Mouse (Mus musculus): ENCODE results near the gene Dpp6.

The Dpp6 gene

DNA sequence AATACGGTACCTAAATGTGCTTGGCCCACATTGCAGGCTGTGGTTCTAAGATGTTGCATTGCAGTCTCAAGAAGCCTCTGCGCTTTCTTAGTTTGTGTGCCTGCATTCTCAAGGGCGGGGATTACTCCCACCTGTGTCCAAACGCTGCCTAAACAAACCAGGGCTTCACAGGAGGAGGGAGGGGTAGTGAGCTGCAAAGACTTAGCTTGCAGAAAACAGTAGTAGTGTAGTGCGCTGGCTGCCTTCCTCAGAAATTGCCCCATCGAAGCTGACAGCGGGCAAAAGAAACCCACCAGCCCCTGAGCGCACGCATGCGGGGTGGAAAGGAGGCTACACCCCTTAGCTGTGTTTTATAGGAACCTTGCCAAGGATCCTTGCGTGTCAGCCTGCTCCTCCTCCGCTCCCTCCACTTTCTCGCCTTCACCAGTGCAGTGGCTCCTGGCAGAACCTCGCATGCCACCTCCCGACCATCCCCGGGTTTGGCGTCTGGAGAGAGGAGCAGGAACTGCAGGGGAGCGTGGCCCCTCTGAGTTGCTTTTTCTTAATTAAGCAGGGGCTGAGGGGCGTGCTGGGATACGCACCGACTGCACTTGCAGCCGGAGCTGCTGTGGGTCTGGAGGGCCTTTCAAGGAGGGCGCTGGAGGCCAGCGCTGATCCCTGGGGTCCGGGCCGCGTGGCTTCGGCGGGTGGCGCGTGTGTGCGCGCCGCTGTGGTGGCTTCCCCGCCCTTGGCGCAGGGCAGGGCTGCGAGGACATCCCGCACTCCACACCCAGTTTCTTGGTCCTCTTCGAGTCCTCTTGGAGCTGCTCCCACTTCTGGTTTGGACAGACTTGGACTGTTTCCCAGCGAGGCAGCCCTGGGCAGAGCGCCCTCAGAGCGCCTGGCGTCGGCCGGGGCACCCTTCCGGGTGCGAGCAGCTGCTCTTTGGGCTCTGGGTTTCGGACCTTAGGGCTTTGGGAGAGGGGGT lies at the start of gene Dpp6:
TSS of gene Dpp6 (plus strand) at position 229 of the 967 bp plus-strand sequence.
- DNase-seq: no peak

- DNase-seq: no peak
Measured at GRCm38 (mm10) chr5:26783955-26784354, 33.0 kb upstream of the Dpp6 start.

GRCm38 (mm10) chr5:26795524-26795923 lies 21.5 kb upstream of the Dpp6 start:
- no peak for DNase-seq

DNA sequence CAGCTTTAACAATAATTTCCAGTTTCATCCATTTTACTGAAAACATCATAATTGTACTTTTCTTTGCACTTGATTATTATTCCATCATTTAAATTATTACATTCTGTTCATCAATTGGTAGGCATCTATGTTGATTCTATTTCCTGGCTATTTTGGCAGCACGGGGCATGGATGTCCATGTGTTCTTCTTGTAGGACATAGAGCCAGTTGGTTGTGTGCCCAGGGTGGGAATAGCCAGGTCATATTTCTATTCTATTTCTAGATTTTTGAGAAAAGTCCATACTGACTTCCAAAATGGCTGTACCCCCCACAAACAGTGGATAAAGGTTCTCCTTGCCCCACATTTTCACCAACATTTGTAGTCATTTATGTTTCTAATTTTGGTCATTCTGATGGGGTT lies 19.0 kb downstream of the Dpp6 start:
- no peak for DNase-seq

GRCm38 (mm10) chr5:26841151-26841550 lies 24.1 kb downstream of the Dpp6 start:
- no peak for DNase-seq

DNA sequence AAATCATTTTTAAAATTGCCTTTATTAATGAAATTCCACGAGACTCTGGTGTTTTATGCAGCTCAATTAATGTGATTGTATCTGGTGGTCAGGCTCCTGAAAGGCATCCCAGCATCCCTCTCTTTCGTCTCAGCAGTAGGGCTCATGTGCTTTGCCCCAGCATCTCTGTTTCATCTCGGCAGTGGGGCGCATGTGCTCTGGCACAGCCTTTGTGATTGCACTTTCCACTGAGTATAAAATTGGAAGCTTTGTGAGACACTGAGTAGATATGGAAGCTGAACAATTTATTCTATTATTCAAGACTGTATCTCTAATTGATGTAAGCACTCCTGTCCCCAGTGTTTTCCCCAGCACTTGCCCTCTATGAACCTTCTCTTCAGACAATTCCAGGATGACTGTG lies 37.7 kb downstream of the Dpp6 start:
- no peak for DNase-seq

DNA sequence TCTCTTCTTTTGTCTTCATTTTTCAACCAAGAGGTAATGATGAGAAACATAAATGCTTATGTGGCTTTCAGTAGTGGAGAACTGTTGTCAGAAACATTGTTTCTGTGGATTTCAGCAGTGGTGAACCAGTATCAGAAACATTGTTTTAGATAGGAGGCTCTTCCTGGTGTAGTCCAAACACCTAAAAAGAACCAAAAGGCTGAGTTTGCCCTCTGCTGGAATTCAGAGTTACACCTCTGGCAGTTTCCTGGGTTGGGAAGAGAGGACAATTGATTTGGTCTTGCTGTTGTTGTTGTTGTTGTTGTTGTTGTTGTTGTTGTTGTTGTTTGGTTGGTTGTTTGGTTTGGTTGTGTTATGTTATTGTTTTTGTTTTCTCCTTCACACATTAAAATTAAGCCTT lies 58.4 kb downstream of the Dpp6 start:
- no peak for DNase-seq

DNA sequence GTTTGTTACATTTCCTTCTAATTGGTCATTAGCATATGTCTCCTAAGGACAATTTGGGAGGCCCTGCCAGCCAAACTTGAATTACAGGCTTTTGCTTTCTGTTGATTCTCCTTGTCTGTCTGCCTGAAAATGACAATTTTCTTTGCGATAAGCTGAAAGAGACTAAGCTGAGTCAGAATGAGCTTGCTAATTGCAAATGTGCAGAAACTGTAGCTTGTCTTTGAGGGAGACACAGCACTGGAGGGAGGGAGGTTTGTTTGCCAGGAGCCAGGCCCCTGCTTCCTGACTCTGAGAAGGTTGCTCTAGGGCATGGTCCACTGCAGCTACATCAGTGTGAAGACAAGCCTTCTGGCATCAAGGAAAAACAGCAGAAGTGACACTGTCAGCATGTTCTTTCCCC lies 70.5 kb downstream of the Dpp6 start:
- DNase-seq: no peak

DNA sequence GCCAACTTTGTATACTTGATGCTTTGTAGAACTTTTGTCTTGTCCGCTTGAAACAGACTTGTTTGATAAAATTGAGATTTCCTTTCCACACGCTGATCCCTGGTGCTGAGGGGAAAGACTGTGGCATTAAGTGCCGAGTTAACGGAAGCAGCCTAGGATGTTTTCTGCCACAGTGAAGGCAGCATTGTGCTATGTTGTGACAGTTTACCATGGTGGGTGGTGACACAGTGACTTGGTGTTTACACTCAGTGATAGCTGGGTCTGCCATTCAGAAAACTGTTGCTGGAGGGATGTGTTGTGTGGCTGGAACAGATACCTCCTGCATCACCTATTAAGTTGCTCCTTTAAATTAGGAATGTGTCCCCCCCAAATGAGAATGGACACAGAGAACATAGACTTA lies 71.1 kb downstream of the Dpp6 start:
- no peak for DNase-seq

GRCm38 (mm10) chr5:26894346-26894745 lies 77.3 kb downstream of the Dpp6 start:
- DNase-seq: no peak

DNA sequence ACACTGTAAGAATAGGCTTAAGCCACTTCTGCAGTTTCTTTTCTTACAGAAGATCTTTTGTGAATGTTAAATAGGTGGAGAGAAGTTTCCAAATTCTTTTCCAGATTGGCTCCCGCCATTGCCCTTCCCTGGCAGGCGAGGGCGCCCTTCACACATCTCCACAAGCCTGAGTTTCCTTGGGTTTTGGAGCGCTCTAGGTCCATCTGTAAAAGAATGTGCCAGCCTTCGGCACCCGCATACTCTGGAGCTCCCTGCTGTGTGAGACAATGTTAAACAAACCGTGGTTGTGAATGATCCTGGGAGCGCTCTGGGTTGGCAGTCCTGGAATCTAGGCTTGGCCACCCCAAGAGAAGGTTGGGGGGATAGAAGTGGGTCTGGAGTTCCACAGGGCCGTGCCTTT lies 86.8 kb downstream of the Dpp6 start:
- no peak for DNase-seq

GRCm38 (mm10) chr5:26904324-26905041 lies 87.5 kb downstream of the Dpp6 start:
- no peak for DNase-seq

DNA sequence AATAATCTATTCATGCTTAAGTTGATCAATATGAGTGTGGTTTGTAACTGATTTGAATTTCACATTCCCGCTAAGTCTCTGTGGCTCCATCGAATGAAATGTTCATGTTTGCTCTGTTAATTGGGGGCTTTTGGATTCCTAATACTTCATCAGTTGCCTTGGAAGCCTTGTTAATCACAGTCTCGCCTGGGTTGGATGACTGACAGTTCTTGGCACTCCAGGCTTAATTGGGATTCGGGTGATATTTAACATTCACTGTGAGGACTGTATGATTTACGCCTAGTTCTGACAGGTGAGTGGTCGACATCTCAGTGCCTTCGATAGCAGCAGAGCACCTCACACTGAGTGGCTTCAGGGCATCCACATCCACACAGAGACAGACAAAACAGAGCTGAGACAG lies 90.1 kb downstream of the Dpp6 start:
- DNase-seq: no peak

- no peak for DNase-seq
Measured at GRCm38 (mm10) chr5:26908612-26909011, 91.6 kb downstream of the Dpp6 start.

- no peak for DNase-seq
Measured at GRCm38 (mm10) chr5:26910353-26910752, 93.3 kb downstream of the Dpp6 start.

DNA sequence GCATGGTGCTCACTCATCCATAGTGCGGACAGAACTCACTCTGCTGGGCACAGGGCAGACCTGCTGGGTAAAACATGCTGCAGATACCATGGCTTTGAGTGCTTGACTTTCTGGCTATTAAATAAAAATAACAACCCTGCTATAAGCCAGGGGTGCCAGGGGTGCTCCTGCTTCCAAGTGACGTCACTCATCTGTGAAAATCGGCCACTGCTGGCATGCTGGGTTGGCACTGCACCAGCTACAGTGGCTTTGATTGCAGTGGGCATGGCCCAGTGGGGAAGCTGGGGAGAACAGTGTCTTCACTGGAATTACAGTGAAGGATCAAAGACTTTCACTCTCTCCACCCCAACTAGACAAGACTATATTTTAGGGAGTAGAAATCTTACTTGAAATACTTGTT lies 95.0 kb downstream of the Dpp6 start:
- no peak for DNase-seq

GRCm38 (mm10) chr5:26918763-26919162 lies 101.8 kb downstream of the Dpp6 start:
- no peak for DNase-seq

DNA sequence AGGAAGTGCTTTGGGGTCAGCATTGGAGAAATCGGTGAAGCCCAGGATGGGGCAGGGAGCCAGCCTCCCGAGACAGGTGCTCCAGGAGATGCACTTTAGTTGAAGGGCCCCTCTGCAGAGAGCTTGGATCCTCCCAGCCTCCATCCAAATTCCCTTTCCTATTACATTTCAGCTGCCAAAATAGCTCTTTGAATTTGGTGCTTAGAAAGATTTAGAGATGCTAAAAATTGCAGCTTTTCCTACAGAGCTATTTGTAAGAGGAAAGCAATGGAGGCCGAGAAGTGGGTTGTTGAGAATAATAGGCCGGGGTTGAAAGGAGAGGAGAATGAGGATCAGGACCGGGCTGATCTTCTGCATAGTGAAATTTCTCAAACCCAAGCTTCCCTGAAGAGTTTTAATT lies 107.5 kb downstream of the Dpp6 start:
- DNase-seq: no peak

GRCm38 (mm10) chr5:26932413-26933122 lies 115.6 kb downstream of the Dpp6 start:
- no peak for DNase-seq

DNA sequence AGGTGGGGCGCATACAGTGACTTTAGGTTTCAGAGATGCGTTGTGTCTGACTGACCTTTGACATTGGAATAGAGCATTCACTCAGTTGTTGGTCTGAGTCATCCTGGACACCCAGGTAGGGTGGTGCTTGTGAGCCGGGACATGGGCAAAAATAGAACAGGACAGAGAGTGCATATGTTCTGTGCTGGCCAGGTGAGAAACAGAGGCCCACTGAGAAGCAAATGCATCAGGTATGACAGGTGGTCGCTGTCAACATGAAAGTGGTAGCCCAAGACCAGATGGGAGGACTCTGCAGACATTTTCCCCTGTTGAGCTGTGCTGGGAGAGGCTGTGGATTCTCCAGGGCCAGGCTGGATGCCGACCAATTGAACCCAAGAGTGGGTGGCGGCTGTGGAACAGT lies 117.9 kb downstream of the Dpp6 start:
- DNase-seq: no peak

GRCm38 (mm10) chr5:26941471-26941870 lies 124.5 kb downstream of the Dpp6 start:
- no peak for DNase-seq

DNA sequence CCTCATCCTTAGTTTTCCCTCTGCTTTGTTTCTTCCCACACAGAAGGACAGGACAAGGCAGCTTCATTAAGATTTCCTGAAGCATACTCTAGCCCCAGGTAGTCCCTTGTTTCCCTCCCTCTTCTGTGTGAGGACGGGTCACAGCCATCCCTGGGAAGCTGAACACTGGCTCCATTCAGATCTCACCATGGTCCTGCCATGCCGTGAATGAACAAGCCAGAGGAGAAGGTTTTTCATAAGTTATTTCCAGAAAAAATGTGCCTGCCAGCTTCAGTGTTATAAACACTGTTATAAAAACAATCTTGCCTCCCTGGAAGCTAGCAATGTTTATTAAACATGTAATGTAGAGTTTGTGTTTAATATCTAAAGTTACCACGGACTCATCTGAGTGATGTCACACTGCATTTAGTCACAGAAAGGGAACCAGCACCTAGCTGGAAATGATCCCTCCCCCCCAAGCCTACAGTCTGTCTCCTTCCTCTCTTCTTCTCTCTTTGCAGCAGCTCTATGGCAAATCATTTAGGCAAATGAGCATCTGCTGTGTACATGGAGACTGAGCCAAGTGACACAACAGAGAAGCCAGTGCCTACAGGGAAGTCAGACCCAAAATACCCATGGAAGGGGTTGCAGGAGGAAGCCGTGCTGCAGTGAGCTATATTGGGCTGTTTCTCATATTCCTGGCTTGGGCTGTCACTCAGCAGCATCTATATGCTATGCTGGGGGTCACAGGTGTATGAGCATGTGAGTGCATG lies 128.3 kb downstream of the Dpp6 start:
- DNase-seq: no peak

Data from thymus, postnatal 25 days (tissue).